Mouse (Mus musculus): Measurements from ENCODE around the gene Cdadc1. TPM values are rescaled to one million over a fixed set of nuclear protein-coding genes. Genes with fewer than 3 reads are reported as not detected.
A peak's percentile ranks its signal among the peaks of the same experiment; 100 is the strongest.
"Not testable (repeated sequence)": the region's sequence is repeated elsewhere in the genome, so short reads cannot be mapped to it uniquely, and the experiment has no call there.

Gene Cdadc1
- total RNA-seq, 2 experiments from 2014 or later, result 51.1 to 60.0 TPM

DNA sequence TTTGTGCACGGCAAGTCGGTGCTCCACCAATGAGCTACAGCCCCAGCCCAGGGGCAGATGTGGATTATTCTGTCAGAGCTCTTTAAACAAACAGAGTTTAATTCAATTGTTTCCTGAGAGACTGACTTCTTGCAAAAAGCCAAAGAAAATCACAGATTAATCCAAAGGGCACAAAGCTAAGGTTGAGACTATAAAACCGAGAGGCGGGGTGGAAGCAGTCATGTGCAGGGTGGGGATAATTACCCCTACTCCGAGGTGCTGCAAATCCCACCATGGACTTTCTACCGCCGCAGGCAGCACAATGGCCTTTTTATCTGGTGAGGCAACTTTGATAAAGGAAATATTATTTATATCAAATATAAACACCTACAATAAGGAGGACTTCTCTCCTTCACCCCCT, 19.0 kb upstream of the Cdadc1 start:
- DNase-seq (ENCODE audit: low spot score in 2 of 2), result no peak

GRCm38 (mm10) chr14:59614149-59614548, 16.4 kb upstream of the Cdadc1 start:
- not testable (repeated sequence) for DNase-seq (ENCODE audit: low spot score in 2 of 2)

DNA sequence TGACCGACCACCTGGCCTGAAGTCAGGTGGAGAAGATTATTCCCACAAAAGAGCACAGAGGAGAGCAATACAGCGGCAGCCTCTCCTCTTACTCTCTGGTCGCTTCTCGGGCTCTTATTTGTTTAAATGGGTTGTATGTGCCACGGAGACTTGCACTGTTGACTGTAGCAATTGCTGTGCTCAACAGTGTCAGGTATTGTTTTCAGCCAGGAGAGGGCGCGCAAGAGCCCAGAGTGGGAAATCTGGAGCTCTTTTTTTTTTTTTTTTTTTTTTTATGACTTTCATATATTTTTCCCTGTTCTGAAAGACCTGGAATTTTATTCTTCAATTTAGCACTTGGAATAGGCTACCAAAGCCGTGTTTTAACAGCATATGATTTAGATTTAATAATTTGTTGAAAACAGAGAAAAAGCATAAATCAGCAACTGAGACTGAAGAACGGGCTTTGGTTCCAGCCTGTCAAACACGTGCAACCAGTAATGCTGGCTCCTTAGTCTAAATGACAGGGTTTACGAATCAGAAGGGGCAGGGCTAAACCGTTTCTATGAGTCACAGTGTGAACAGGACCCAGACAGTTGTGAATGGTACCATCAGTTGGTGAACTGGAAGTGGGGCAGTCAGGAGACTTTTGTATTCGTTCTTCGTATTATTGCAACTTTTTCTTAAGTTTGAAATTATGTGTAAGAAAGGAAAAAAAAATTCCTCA, 15.3 kb upstream of the Cdadc1 start:
- DNase-seq (ENCODE audit: low spot score in 2 of 2), result peak; percentile 34 to 75

- no peak for DNase-seq (ENCODE audit: low spot score in 2 of 2)
These were observed 9.3 kb upstream of the Cdadc1 start for GRCm38 (mm10) chr14:59607021-59607420.

- DNase-seq (ENCODE audit: low spot score in 2 of 2), result peak; percentile 40 to 66
These were observed 8.1 kb upstream of the Cdadc1 start for GRCm38 (mm10) chr14:59605671-59606353.

- DNase-seq (ENCODE audit: low spot score in 2 of 2), result peak; percentile 9 to 18
These were observed 6.4 kb upstream of the Cdadc1 start for GRCm38 (mm10) chr14:59604002-59604645.

GRCm38 (mm10) chr14:59598260-59598627, 485 bp upstream of the Cdadc1 start:
- DNase-seq (ENCODE audit: low spot score in 2 of 2), result no peak

DNA sequence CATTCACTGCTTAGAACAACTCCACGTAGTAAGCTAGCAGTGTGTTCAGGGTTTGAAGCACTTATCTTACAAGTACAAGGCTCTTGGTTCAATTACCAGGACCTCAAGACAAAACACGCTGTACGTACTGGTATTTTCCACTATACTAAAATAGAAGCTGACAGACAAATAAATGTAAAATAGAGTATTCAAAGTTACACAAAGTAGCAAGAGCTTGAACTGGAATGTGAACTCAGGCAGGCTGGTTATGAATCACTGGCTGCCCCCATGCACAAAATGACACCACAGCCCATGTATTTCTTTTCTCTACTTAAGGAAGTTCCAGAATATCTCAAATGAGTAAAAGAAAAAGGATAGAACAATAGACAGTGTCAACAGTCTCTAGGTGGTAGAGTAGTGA, 2.8 kb downstream of the Cdadc1 start:
- DNase-seq (ENCODE audit: low spot score in 2 of 2), result no peak

DNA sequence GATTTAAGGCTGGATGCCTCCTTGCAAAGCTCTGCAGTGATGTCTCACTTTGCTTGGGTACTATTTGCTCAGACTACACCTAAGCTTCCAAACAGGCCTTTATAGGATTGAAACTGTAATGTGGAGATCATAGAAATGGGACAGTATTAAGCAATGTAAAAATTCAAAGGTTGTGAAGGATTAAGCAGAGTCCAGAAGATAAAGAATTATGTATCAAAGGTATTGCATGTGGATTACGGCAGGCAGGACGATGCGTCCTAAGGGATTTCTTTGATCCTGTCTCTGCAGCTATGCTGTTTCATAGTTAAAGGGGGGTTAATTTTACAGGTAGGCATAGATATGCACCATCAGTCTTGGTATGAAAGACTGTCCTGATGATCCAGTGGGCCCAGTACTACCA, 5.2 kb downstream of the Cdadc1 start:
- no peak for DNase-seq (ENCODE audit: low spot score in 2 of 2)

DNA sequence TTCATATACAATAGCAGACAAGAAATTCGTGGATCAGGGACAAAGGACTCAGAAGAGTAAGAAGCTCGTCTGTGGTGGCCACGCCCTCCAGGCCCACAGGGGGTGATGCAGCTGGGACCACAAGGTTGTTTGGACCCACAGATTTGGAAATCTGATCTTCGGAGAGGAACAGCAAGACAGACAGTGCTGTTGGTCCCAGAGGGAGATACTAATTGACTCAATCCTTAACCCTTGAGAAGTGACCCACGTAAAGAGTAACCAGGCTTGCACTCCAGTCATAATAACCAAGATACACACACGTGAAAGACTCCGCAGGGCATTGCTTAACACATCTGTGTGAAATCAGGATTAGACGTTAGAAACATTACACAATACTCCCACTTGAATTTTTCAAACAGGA, 5.9 kb downstream of the Cdadc1 start:
- DNase-seq (ENCODE audit: low spot score in 2 of 2), result no peak

DNA sequence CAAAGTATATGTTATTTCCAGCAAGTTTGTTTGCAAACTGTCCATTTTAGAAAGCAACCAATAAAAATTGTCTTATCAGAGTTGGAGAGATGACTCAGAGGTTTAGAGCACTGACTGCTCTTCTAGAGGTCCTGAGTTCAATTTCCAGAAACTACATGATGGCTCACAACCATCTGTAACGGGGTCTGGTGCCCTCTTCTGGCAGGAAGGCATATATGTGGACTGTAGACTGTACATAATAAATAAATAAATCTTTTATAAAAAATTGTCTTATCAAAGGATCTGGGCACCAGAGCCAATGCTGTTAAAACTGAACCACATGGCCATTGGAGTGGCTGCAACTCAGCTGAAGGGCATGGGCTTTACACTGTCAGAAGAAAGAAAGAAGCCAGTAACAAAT, 7.1 kb downstream of the Cdadc1 start:
- no peak for DNase-seq (ENCODE audit: low spot score in 2 of 2)

GRCm38 (mm10) chr14:59576385-59576784, 21.4 kb downstream of the Cdadc1 start:
- no peak for DNase-seq (ENCODE audit: low spot score in 2 of 2)

GRCm38 (mm10) chr14:59566756-59567155, 31.0 kb downstream of the Cdadc1 start:
- no peak for DNase-seq (ENCODE audit: low spot score in 2 of 2)

- no peak for DNase-seq (ENCODE audit: low spot score in 2 of 2)
These were observed 39.9 kb downstream of the Cdadc1 start for GRCm38 (mm10) chr14:59557886-59558285.

- DNase-seq (ENCODE audit: low spot score in 2 of 2), result no peak
These were observed 40.7 kb downstream of the Cdadc1 start for GRCm38 (mm10) chr14:59557071-59557470.

- DNase-seq (ENCODE audit: low spot score in 2 of 2), result peak; percentile 69 to 83
These were observed 41.7 kb downstream of the Cdadc1 start for GRCm38 (mm10) chr14:59555928-59556531.

- DNase-seq (ENCODE audit: low spot score in 2 of 2), result no peak
These were observed 42.7 kb downstream of the Cdadc1 start for GRCm38 (mm10) chr14:59555018-59555417.

DNA sequence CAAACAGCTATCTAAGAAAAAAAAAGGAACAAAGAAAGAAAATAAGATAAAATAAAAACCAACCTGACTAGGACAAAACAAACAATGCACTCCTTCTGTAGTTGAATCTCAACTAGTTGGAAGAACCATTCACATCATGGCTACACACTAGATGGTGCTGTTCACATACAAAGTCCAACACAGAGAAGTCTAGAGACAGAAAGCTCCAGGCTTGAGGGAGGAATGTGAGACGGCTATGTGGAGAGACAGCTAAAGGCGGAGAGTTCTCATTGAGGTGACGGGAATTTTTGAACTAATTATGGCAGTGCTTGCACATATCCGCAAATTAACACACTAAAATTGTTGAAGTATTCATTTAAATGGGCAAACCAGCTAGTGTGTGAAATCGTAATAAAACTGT, 43.7 kb downstream of the Cdadc1 start:
- DNase-seq (ENCODE audit: low spot score in 2 of 2), result no peak

DNA sequence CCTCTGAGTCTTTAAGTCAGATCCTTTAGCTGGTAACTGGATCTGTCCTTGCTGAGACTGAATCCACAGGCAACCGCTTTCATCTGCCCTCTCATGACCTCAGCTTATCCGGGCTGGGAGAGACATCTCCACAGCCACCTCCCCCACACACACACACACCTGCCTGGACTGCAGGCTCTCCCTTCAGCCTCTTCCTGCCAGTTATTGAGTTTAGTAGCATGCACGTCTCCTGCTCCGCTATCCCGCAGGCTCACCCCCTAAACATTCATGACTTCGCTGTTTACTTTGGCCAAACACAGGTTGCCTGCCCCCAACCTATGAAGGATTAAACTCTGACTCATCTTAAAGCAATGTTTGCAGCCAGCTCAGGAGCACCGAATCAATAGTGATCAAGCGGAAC, 45.8 kb downstream of the Cdadc1 start:
- no peak for DNase-seq (ENCODE audit: low spot score in 2 of 2)

GRCm38 (mm10) chr14:59550841-59551240, 46.9 kb downstream of the Cdadc1 start:
- no peak for DNase-seq (ENCODE audit: low spot score in 2 of 2)

GRCm38 (mm10) chr14:59549106-59549505, 48.7 kb downstream of the Cdadc1 start:
- peak in 1 of 2 experiments; percentile 57 for DNase-seq (ENCODE audit: low spot score in 2 of 2)

- DNase-seq (ENCODE audit: low spot score in 2 of 2), result no peak
These were observed 49.2 kb downstream of the Cdadc1 start for GRCm38 (mm10) chr14:59548532-59548931.

Measured in layer of hippocampus, postnatal 14 days (tissue).